Mouse (Mus musculus): ENCODE measurements at regions not wholly inside any gene's neighbourhood (a gene's known extent, or its start where the extent isn't known, plus 50 kb on each side); places are given as distances from the start of the nearest gene placed in this dataset.

DNA sequence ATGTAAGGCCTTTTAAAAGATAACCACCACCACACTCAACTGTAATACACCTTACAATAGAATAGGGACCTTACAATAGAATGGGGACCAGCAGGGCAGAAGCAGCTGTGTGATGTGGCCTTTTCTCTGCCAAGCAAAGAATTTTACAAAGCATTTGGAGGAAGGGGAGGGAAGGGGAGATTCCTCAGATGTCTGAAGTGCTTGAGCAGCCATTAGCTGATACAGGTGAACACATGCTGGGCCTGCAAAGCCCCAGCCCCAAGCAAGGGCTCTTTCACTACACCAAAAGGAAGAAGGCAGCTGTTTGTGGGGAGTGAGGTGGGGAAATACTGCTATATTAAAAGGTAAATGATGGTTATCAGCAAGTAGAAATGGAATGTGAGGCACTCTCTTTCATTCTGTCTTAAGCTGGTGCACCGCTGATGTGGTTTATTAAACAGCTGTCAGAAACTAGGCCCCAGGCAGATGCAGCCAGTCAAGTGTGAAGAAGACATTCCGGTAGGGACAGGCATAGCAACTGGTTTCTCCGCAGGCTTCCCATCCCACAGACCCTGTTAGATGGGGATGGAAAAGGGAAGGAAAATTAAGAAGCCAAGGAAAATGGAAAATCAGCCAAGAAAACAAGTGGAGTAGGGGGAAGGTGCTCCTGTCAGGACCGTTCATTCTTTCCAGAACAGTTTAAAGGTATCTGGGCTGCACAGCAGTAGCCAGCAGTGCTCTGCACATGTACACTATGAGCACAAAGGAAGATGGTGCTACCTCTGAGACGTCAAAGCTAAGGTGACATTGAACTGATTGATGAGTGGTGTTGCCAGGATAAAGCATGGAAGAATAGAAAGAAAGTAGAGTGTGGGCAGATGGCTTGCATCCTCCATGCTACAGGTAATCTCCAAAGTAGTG lies 508.6 kb upstream of the Plxna2 start:
- H3K9me3 ChIP-seq (replicated peaks) = no peaks in the 10 kb centered on the region
- H3K27me3 ChIP-seq (ENCODE audit: low read depth, poor library complexity, severe bottlenecking) = peaks cover 80% of the 10 kb centered on the region
- peak; percentile 39 for DNase-seq (ENCODE audit: low spot score)
- WGBS = 26% methylated on average over 5 of the region's 5 CpGs
- H3K27ac ChIP-seq (replicated peaks) = peak overlapping the region; percentile 28; the same call in 1 of the 2 replicates
- H3K4me1 ChIP-seq = peaks cover 28% of the 10 kb centered on the region
- H3K36me3 ChIP-seq = no peaks in the 10 kb centered on the region
- H3K4me3 ChIP-seq = no peak overlapping the region

DNA sequence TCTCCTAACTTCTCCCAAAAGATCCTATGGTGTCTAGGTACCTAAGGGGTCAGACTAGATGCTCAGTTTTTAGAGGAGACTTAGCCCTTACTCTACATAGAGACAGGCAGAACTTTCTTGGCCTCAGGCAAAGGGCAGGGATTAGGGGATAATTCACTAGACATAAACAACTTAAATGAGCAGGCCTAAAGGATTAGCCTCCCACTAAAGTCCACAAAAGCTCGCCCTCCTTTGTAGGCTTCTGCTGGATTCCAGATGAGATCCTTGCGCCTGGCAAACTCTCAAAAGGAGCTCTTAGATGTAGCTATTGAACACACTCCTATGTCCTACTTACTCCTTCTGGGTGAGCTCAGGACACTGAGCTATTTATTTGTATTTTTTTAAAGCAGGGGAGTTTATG lies 509.9 kb upstream of the Plxna2 start:
- H3K36me3 ChIP-seq = no peaks in the 10 kb centered on the region
- H3K4me1 ChIP-seq = peaks cover 28% of the 10 kb centered on the region
- H3K9me3 ChIP-seq (replicated peaks) = no peaks in the 10 kb centered on the region
- no peak overlapping the region for H3K4me3 ChIP-seq
- peak; percentile 24 for DNase-seq (ENCODE audit: low spot score)
- WGBS = 5% methylated on average over 2 of the region's 2 CpGs
- H3K27me3 ChIP-seq (ENCODE audit: low read depth, poor library complexity, severe bottlenecking) = peaks cover 90% of the 10 kb centered on the region
- peak overlapping the region; percentile 57; the same call in 1 of the 2 replicates for H3K27ac ChIP-seq (replicated peaks)

DNA sequence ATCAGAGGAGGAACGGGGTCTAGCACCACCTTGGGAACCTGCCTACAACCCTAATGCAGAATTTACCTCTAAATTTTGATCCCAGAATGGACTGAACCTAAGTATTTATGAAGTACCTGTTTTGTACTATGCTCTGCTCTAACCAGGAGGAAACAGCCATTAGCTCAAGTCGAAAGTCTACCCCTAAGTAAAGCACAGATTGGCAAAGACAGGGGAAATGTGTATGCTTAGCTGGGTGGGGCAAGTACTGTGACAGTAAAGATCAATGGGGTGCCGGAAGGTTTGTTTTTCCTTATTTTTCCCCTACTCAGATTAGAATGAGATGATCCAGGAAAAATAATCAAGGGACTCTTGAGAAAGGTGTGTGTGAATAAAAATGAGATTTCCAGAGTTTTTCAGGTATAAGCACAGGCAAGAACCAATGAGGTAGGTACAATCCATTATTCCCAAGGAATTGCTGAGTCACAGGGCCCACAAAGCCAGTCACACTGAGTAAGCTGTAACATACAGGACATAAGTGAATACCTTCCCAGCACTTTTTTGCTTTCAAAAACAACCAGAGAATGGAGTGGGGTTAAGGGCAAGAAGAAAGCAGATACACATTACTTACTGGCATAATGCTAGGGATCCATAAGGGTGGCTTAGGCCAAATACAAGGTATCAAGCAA lies 510.6 kb upstream of the Plxna2 start:
- Histone ChIP-seq H3K36me3 (no peaks in the 10 kb centered on the region), H3K27ac (replicated peaks) (no peak overlapping the region), H3K9me3 (replicated peaks) (no peaks in the 10 kb centered on the region), H3K4me1 (peaks cover 28% of the 10 kb centered on the region), H3K27me3 (ENCODE audit: low read depth, poor library complexity, severe bottlenecking) (peaks cover 85% of the 10 kb centered on the region), H3K4me3 (no peak overlapping the region)
- 88% methylated on average over 3 of the region's 3 CpGs for WGBS
- DNase-seq (ENCODE audit: low spot score) = no peak

DNA sequence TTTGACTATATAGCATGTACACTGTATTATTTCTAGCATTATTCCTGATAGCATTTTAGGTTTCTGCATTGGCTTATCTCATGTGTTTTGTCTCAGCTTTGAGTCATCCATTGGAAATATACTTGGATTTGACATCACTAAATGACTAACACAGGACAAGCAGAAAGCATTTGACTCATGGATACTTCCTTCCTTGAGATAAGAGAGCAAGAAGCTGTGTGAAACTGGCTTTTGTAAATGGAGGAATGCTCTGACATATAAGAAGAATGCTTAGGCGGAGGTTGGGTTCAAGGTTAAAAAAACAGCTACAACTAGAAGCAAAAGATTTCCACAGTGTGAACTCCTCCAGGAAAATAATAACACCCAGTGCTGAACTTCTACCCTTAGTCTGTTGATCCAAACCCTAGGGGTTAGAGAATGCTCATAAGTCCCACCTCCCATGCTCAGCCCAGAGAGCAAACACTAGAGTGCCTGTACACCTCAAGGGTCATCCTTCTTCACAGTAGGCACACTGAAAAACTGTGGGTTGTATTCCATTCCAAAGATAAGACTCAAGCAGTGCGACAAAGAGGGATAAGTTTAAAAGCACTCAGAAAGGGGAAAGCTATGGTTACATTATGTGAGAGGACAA lies 528.0 kb upstream of the Plxna2 start:
- no peak overlapping the region for H3K4me3 ChIP-seq
- H3K27me3 ChIP-seq (ENCODE audit: low read depth, poor library complexity, severe bottlenecking) = no peaks in the 10 kb centered on the region
- 83% methylated on average over 2 of the region's 2 CpGs for WGBS
- H3K9me3 ChIP-seq (replicated peaks) = no peaks in the 10 kb centered on the region
- no peaks in the 10 kb centered on the region for H3K36me3 ChIP-seq
- DNase-seq (ENCODE audit: low spot score) = no peak
- H3K27ac ChIP-seq (replicated peaks) = no peak overlapping the region
- no peaks in the 10 kb centered on the region for H3K4me1 ChIP-seq

GRCm38 (mm10) chr1:194058512-194058911 lies 559.5 kb upstream of the Plxna2 start:
- H3K36me3 ChIP-seq = no peaks in the 10 kb centered on the region
- H3K27ac ChIP-seq (replicated peaks) = no peak overlapping the region
- no peaks in the 10 kb centered on the region for H3K4me1 ChIP-seq
- H3K4me3 ChIP-seq = no peak overlapping the region
- DNase-seq (ENCODE audit: low spot score) = no peak
- no peaks in the 10 kb centered on the region for H3K9me3 ChIP-seq (replicated peaks)
- 91% methylated on average over 5 of the region's 5 CpGs for WGBS
- no peaks in the 10 kb centered on the region for H3K27me3 ChIP-seq (ENCODE audit: low read depth, poor library complexity, severe bottlenecking)

DNA sequence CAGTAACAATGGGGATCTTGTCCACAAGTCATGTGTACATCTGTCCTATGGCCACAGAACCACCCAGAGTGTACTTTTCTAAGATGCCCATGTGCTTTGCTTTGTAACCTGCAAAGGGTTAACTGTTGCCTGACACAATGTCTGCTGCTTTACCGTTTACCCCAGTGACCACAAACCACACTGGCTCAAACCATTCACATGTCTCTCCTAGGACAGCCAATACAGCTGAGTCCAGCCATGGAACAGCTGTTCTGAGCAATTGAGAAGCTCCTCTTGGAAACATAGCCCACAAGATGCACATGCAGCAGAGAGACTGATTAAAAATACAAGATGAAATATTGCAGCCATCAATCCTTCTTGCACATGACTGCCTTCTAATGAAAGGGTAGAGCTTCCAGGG lies 561.5 kb upstream of the Plxna2 start:
- WGBS = 42% methylated on average over 1 of the region's 1 CpGs

DNA sequence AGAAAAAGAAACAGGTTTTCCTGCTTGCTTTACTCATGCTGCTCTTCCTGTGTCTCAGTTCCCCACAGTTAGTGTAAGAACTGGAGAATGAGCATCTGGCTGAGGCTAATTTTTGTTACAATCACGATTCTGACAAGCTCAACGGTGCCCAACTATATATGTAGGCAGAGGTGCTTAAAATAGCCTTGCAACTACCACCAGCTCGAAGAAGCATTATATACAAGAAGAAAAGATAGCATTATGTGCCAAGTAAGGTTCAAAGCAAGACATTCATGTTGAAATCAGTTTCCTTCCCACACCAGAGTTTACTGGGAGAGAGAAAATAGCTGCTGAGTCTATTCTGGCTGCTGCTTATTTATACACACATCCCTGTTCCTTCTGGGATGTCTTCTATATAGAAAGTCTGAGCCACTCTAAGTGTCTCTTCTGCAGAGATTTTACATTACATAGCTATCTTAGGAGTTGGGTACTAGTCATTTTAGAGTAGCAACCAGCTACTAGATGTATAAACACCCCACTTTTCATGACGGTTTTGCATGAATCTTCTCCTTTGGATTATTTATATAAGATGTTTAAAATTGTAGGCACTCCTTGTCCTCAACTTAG lies 568.2 kb upstream of the Plxna2 start:
- no peak for DNase-seq (ENCODE audit: low spot score)
- Histone ChIP-seq H3K36me3 (no peaks in the 10 kb centered on the region), H3K9me3 (replicated peaks) (no peaks in the 10 kb centered on the region), H3K27me3 (ENCODE audit: low read depth, poor library complexity, severe bottlenecking) (no peaks in the 10 kb centered on the region), H3K4me1 (no peaks in the 10 kb centered on the region), H3K27ac (replicated peaks) (no peak overlapping the region), H3K4me3 (no peak overlapping the region)
- 85% methylated on average over 4 of the region's 4 CpGs for WGBS

More for the DNA sequence above, 561.5 kb upstream of the Plxna2 start:
- Histone ChIP-seq H3K36me3 (no peaks in the 10 kb centered on the region), H3K27me3 (ENCODE audit: low read depth, poor library complexity, severe bottlenecking) (no peaks in the 10 kb centered on the region), H3K4me3 (no peak overlapping the region), H3K9me3 (replicated peaks) (no peaks in the 10 kb centered on the region), H3K4me1 (no peaks in the 10 kb centered on the region), H3K27ac (replicated peaks) (no peak overlapping the region)
- DNase-seq (ENCODE audit: low spot score) = no peak

DNA sequence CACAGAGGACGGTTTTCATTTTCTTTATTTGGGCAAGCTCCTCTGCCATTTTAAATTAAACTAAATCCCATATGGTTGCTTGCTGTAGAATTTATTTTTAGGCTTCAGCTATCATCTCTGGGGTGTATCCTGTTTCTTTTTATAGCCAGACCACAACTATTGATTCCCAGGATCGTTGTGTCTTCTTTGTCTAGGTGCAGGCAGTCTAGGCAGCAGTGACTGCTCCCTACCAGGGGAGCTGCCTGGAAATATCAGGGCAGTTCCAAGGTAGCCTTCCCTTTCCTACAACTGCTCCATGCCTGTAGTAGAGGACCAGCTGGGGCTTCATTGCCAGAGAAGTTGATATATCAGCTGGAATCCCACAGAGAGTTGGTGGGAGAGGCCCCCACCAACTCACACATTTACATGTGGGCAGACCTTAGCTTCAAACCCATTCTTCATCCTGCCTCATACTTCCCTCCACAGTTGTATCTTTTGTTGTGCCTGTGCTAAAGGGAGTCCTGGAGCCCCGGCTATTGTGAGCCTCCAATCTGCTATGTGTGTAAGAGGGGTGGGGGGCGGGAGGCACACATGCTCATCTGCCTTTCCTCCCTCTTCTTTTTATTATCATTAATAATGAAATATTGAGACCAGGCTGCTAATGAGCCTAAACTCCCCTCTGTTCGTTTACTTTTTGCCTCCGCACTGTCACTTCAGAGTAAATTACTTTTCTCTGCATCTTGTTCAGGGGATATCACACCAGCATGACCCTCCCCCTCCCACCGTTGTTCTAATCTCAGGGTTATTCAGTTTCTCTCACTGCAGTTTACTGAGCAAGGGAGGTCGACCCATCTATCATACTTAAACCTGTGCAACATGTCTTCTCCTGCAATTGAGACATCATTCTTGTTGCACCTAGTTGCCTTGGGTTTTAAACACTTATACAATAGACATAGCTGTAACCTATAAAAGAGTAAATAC lies 576.3 kb upstream of the Plxna2 start:
- H3K9me3 ChIP-seq (replicated peaks) = no peaks in the 10 kb centered on the region
- H3K27ac ChIP-seq (replicated peaks) = peak overlapping the region; percentile 59
- peaks cover 18% of the 10 kb centered on the region for H3K4me1 ChIP-seq
- H3K4me3 ChIP-seq = no peak overlapping the region
- H3K36me3 ChIP-seq = no peaks in the 10 kb centered on the region
- no peak for DNase-seq (ENCODE audit: low spot score)
- H3K27me3 ChIP-seq (ENCODE audit: low read depth, poor library complexity, severe bottlenecking) = peaks cover 15% of the 10 kb centered on the region
- WGBS = 60% methylated on average over 8 of the region's 8 CpGs

DNA sequence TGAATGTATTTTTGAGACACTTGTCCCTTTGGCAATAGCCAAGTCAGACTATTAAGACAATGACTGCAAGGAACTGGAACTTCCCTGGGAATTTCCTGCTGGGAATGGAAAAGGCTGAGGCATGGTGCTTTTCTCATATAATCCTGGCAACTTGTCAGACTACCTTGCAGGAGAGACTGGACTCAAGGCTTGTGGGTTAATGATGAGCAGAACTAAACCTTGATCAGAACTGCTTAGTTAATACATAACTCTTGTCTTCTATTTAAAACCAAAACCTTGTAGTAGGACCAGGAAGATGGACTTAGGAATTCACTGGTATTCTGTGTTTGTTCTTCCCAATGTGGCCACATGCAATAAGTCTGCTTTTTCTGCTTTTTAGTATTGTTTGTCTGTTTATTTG lies 579.3 kb upstream of the Plxna2 start:
- H3K9me3 ChIP-seq (replicated peaks) = no peaks in the 10 kb centered on the region
- H3K4me1 ChIP-seq = peaks cover 36% of the 10 kb centered on the region
- H3K4me3 ChIP-seq = no peak overlapping the region
- H3K36me3 ChIP-seq = no peaks in the 10 kb centered on the region
- H3K27ac ChIP-seq (replicated peaks) = no peak overlapping the region
- no peak for DNase-seq (ENCODE audit: low spot score)
- H3K27me3 ChIP-seq (ENCODE audit: low read depth, poor library complexity, severe bottlenecking) = peaks cover 37% of the 10 kb centered on the region

GRCm38 (mm10) chr1:194034199-194034883 lies 583.7 kb upstream of the Plxna2 start:
- H3K4me1 ChIP-seq = peaks cover 21% of the 10 kb centered on the region
- no peak overlapping the region for H3K4me3 ChIP-seq
- peaks cover 57% of the 10 kb centered on the region for H3K27me3 ChIP-seq (ENCODE audit: low read depth, poor library complexity, severe bottlenecking)
- 17% methylated on average over 5 of the region's 5 CpGs for WGBS
- peak overlapping the region; percentile 57 for H3K27ac ChIP-seq (replicated peaks)
- H3K36me3 ChIP-seq = no peaks in the 10 kb centered on the region
- DNase-seq (ENCODE audit: low spot score) = peak; percentile 35
- no peaks in the 10 kb centered on the region for H3K9me3 ChIP-seq (replicated peaks)

GRCm38 (mm10) chr1:194032603-194033002 lies 585.4 kb upstream of the Plxna2 start:
- DNase-seq (ENCODE audit: low spot score) = no peak
- Histone ChIP-seq H3K27ac (replicated peaks) (no peak overlapping the region), H3K9me3 (replicated peaks) (no peaks in the 10 kb centered on the region), H3K4me3 (no peak overlapping the region), H3K36me3 (no peaks in the 10 kb centered on the region), H3K27me3 (ENCODE audit: low read depth, poor library complexity, severe bottlenecking) (peaks cover 57% of the 10 kb centered on the region), H3K4me1 (peaks cover 21% of the 10 kb centered on the region)
- WGBS = 100% methylated on average over 1 of the region's 1 CpGs

All from midbrain, embryonic 10.5 days (tissue).